Mouse (Mus musculus): Measurements from ENCODE around the gene Smurf2. TPM values are rescaled to one million over a fixed set of nuclear protein-coding genes. Genes with fewer than 3 reads are reported as not detected.

Gene Smurf2
- total and polyA plus RNA-seq, 2 experiments from 2014 or later, result 7.8 to 33.9 TPM

- no peak for TF ChIP-seq CTCF (IDR thresholded peaks at IDR 0.05)
- DNase-seq (ENCODE audit: low spot score), result no peak
- no peaks in the 10 kb centered on the region for H3K27me3 ChIP-seq (ENCODE audit: insufficient read depth, low read length)
- no peaks in the 10 kb centered on the region for H3K4me1 ChIP-seq (ENCODE audit: insufficient read depth, low read length)
- H3K36me3 ChIP-seq (ENCODE audit: insufficient read depth, low read length), result peaks cover 35% of the 10 kb centered on the region
- WGBS, result 91% methylated on average over 10 of the region's 10 CpGs
- no peak overlapping the region for H3K9ac ChIP-seq (replicated peaks; ENCODE audit: low read length, poor library complexity, severe bottlenecking)
- no peaks in the 10 kb centered on the region for H3K9me3 ChIP-seq (ENCODE audit: low read length)
- no peak for ATAC-seq (ENCODE audit: low FRiP score)
- H3K4me2 ChIP-seq (ENCODE audit: low read depth, low read length, poor library complexity, severe bottlenecking), result no peak overlapping the region
- H3K27ac ChIP-seq (ENCODE audit: low read depth, low read length), result no peak overlapping the region
- H3K4me3 ChIP-seq (ENCODE audit: low read depth, low read length), result no peak overlapping the region
Measured at GRCm38 (mm10) chr11:106824403-106824802, 96.1 kb downstream of the Smurf2 start.

GRCm38 (mm10) chr11:106823741-106824140, 96.8 kb downstream of the Smurf2 start:
- no peak for ATAC-seq (ENCODE audit: low FRiP score)
- Histone ChIP-seq H3K4me1 (ENCODE audit: insufficient read depth, low read length) (no peaks in the 10 kb centered on the region), H3K27me3 (ENCODE audit: insufficient read depth, low read length) (no peaks in the 10 kb centered on the region), H3K9me3 (ENCODE audit: low read length) (no peaks in the 10 kb centered on the region), H3K36me3 (ENCODE audit: insufficient read depth, low read length) (peaks cover 39% of the 10 kb centered on the region), H3K4me3 (ENCODE audit: low read depth, low read length) (no peak overlapping the region), H3K27ac (ENCODE audit: low read depth, low read length) (no peak overlapping the region), H3K4me2 (ENCODE audit: low read depth, low read length, poor library complexity, severe bottlenecking) (no peak overlapping the region), H3K9ac (replicated peaks; ENCODE audit: low read length, poor library complexity, severe bottlenecking) (no peak overlapping the region)
- WGBS, result 86% methylated on average over 8 of the region's 8 CpGs
- DNase-seq (ENCODE audit: low spot score), result no peak
- no peak for TF ChIP-seq CTCF (IDR thresholded peaks at IDR 0.05)

- Histone ChIP-seq H3K27ac (ENCODE audit: low read depth, low read length) (no peak overlapping the region), H3K9ac (replicated peaks; ENCODE audit: low read length, poor library complexity, severe bottlenecking) (no peak overlapping the region)
- no peak for ATAC-seq (ENCODE audit: low FRiP score)
Measured at GRCm38 (mm10) chr11:106822911-106823310, 97.6 kb downstream of the Smurf2 start.

GRCm38 (mm10) chr11:106822491-106822890, 98.0 kb downstream of the Smurf2 start:
- no peak for DNase-seq (ENCODE audit: low spot score)
- H3K9me3 ChIP-seq (ENCODE audit: low read length), result no peaks in the 10 kb centered on the region
- H3K27ac ChIP-seq (ENCODE audit: low read depth, low read length), result no peak overlapping the region; the same call in 1 of the 2 replicates
- no peak overlapping the region for H3K4me2 ChIP-seq (ENCODE audit: low read depth, low read length, poor library complexity, severe bottlenecking)
- H3K4me1 ChIP-seq (ENCODE audit: insufficient read depth, low read length), result no peaks in the 10 kb centered on the region
- ATAC-seq (ENCODE audit: low FRiP score), result no peak
- WGBS, result 94% methylated on average over 8 of the region's 8 CpGs
- peaks cover 31% of the 10 kb centered on the region for H3K36me3 ChIP-seq (ENCODE audit: insufficient read depth, low read length)
- no peak for TF ChIP-seq CTCF (IDR thresholded peaks at IDR 0.05)
- H3K9ac ChIP-seq (replicated peaks; ENCODE audit: low read length, poor library complexity, severe bottlenecking), result no peak overlapping the region
- no peaks in the 10 kb centered on the region for H3K27me3 ChIP-seq (ENCODE audit: insufficient read depth, low read length)
- H3K4me3 ChIP-seq (ENCODE audit: low read depth, low read length), result no peak overlapping the region

More at GRCm38 (mm10) chr11:106822911-106823310, 97.6 kb downstream of the Smurf2 start:
- Histone ChIP-seq H3K36me3 (ENCODE audit: insufficient read depth, low read length) (peaks cover 32% of the 10 kb centered on the region), H3K4me1 (ENCODE audit: insufficient read depth, low read length) (no peaks in the 10 kb centered on the region), H3K4me3 (ENCODE audit: low read depth, low read length) (no peak overlapping the region), H3K4me2 (ENCODE audit: low read depth, low read length, poor library complexity, severe bottlenecking) (no peak overlapping the region), H3K9me3 (ENCODE audit: low read length) (no peaks in the 10 kb centered on the region), H3K27me3 (ENCODE audit: insufficient read depth, low read length) (no peaks in the 10 kb centered on the region)
- WGBS, result 75% methylated on average over 5 of the region's 5 CpGs
- no peak for TF ChIP-seq CTCF (IDR thresholded peaks at IDR 0.05)
- no peak for DNase-seq (ENCODE audit: low spot score)

GRCm38 (mm10) chr11:106821397-106821796, 99.1 kb downstream of the Smurf2 start:
- ATAC-seq (ENCODE audit: low FRiP score), result no peak
- no peak for DNase-seq (ENCODE audit: low spot score)
- no peak for TF ChIP-seq CTCF (IDR thresholded peaks at IDR 0.05)
- H3K4me2 ChIP-seq (ENCODE audit: low read depth, low read length, poor library complexity, severe bottlenecking), result no peak overlapping the region
- WGBS, result 88% methylated on average over 6 of the region's 6 CpGs
- no peak overlapping the region for H3K27ac ChIP-seq (ENCODE audit: low read depth, low read length)
- no peak overlapping the region for H3K9ac ChIP-seq (replicated peaks; ENCODE audit: low read length, poor library complexity, severe bottlenecking)
- peaks cover 31% of the 10 kb centered on the region for H3K36me3 ChIP-seq (ENCODE audit: insufficient read depth, low read length)
- no peaks in the 10 kb centered on the region for H3K4me1 ChIP-seq (ENCODE audit: insufficient read depth, low read length)
- H3K4me3 ChIP-seq (ENCODE audit: low read depth, low read length), result no peak overlapping the region
- no peaks in the 10 kb centered on the region for H3K27me3 ChIP-seq (ENCODE audit: insufficient read depth, low read length)
- H3K9me3 ChIP-seq (ENCODE audit: low read length), result no peaks in the 10 kb centered on the region

- Histone ChIP-seq H3K36me3 (ENCODE audit: insufficient read depth, low read length) (peaks cover 36% of the 10 kb centered on the region), H3K9me3 (ENCODE audit: low read length) (no peaks in the 10 kb centered on the region), H3K4me1 (ENCODE audit: insufficient read depth, low read length) (no peaks in the 10 kb centered on the region), H3K4me3 (ENCODE audit: low read depth, low read length) (no peak overlapping the region), H3K27me3 (ENCODE audit: insufficient read depth, low read length) (no peaks in the 10 kb centered on the region), H3K9ac (replicated peaks; ENCODE audit: low read length, poor library complexity, severe bottlenecking) (no peak overlapping the region), H3K27ac (ENCODE audit: low read depth, low read length) (no peak overlapping the region), H3K4me2 (ENCODE audit: low read depth, low read length, poor library complexity, severe bottlenecking) (no peak overlapping the region)
- 64% methylated on average over 4 of the region's 4 CpGs for WGBS
- TF ChIP-seq CTCF (IDR thresholded peaks at IDR 0.05), result no peak
- DNase-seq (ENCODE audit: low spot score) (no peak), ATAC-seq (ENCODE audit: low FRiP score) (no peak)
Measured at GRCm38 (mm10) chr11:106820972-106821371, 99.5 kb downstream of the Smurf2 start.

Data from midbrain, postnatal 0 days (tissue).